Mouse (Mus musculus): ENCODE results near the gene Tspan10.

- TF ChIP-seq POLR2A (IDR thresholded peaks at IDR 0.05; ENCODE audit: control insufficient read depth, low read depth, low read length) = no peak
- TF ChIP-seq CTCF (IDR thresholded peaks at IDR 0.05; ENCODE audit: control insufficient read depth, insufficient read depth, insufficient replicate concordance, low read depth, low read length) = peak; percentile 76
Measured at GRCm38 (mm10) chr11:120489054-120489761, 46.8 kb downstream of the Tspan10 start.

All from testis, adult 2 months (tissue).